Mouse (Mus musculus): Measurements from ENCODE around the gene Blnk.

Gene Blnk

DNA sequence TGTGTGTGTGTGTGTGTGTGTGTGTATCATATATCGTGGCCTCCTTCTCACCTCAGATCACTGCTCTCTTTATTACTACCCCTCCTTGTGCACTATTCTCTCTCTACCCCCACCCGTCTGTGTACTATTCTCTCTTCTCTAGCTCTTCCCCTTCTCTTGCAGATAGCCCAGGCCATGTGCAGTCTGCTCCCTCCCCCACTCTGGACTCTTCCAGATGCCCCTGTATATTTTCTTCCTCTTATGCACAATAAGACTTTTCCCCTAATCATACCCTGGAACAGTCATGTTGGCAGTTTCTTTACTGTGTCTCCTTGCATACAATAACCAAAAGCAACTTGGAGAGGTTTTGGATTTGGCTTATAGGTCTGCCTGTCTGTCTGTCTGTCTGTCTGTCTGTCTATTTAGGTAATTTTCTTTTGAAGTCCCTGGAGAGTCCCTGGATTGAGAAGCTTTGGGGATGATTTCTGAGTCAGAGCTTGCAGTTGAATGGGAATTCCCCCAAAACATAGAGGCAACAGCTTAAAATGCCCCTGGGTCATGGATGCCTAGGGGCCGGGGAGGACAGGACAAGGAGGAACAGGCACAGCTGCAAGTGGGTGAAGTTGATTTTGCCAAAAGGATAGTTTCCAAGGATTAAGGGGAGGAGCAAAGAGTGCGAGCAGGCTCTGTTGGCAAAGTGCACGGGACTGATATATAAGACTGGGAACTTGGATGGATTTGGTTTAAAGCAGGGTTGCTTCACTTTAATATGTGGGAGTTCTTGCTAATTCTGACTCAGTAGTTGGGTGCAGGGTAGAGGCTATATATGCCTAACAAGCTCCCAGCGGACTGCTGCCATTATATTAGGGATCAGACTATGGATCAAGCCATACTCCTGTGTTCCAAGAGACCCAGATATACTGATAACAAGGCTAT, 29.1 kb downstream of the Blnk start:
- no peak for DNase-seq (ENCODE audit: low spot score)

- DNase-seq (ENCODE audit: low spot score), result no peak
Measured at GRCm38 (mm10) chr19:40964367-40964891, 29.9 kb downstream of the Blnk start.

GRCm38 (mm10) chr19:40962988-40963387, 31.3 kb downstream of the Blnk start:
- DNase-seq (ENCODE audit: low spot score), result peak; percentile 75

GRCm38 (mm10) chr19:40958981-40959380, 35.4 kb downstream of the Blnk start:
- no peak for DNase-seq (ENCODE audit: low spot score)

- no peak for DNase-seq (ENCODE audit: low spot score)
Measured at GRCm38 (mm10) chr19:40946937-40947577, 47.3 kb downstream of the Blnk start.

DNA sequence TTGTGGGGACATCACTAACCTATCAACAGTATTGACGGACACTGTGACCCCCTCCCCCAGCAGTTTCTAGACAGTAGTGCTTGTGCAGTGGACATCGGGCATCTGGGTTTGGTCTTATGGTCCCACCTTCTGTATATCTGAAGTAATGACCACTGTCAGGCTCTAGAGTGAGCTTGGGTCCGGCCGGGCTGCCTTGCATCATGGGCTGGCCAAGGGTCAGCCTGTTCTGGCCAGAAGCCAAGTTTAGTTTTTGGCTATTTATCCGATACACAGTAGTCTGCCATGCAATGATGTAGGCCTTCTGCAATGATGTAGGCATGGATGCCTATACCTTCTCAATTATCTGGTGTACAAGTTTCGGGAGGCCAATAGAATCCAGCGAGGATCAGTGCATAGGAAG, 50.8 kb downstream of the Blnk start:
- no peak for DNase-seq (ENCODE audit: low spot score)

DNA sequence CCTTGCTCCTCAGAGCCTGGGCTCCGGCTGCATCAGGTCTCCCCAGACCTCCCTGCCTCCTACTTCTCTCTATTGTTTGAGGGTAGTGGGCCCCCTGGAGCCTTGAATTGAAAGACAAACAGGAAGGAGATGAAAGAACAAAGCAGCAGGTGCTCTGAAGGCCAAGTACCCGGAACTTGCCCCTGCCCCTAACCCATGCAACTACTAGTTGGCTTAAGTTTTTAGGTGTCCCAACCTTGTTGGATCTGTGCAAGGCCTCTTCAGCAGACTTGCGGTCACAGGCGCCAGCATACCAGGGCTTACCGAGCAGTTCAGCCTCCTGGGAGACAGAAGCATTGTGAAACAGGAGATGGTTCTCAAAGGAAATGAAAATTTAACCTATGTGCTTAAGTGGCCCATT, 58.3 kb downstream of the Blnk start:
- DNase-seq (ENCODE audit: low spot score), result no peak

DNA sequence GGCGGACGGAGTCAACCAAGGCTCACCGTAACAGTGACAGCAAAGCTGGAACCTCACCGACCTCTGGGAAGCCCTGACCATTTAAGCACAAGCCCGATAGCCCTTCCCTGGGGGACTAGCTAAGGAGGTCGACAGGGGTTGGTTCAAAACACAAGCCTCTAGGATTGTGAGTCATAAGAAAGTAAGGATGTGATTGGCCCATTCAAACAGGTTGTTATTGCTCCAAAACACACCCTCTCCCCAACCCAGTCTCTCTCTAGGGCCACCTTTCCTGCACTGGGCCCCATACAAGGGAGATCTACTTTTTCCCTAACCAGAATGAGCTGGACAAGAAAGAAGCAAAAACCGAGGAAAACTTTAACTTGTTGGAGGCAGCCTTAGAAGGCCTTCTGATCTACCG, 59.0 kb downstream of the Blnk start:
- no peak for DNase-seq (ENCODE audit: low spot score)

GRCm38 (mm10) chr19:40931581-40932369, 62.6 kb downstream of the Blnk start:
- peak; percentile 34 for DNase-seq (ENCODE audit: low spot score)

DNA sequence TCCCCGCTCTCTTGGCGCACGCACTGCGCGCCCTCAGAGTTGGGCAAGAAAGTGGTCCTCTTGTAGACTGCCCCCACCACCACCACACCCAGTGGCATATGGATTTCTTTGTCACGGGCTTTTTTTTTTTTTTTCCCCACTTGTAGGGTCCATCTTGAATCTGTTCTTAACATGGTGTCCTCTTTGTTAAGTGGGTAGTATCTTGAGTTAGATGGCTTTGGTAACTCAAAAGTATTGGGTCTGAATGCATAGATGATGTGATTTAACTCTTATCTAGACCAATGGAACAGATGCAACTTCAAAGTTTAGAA, 99.0 kb downstream of the Blnk start:
- no peak for DNase-seq (ENCODE audit: low spot score)

GRCm38 (mm10) chr19:40894519-40895392, 99.6 kb downstream of the Blnk start, which contains the start of gene Zfp518a:
Zfp518a (plus strand) TSS chr19:40894705.
- DNase-seq (ENCODE audit: low spot score), result peak; percentile 93

- no peak for DNase-seq (ENCODE audit: low spot score)
Measured at GRCm38 (mm10) chr19:40894071-40894506, 100.2 kb downstream of the Blnk start.

DNA sequence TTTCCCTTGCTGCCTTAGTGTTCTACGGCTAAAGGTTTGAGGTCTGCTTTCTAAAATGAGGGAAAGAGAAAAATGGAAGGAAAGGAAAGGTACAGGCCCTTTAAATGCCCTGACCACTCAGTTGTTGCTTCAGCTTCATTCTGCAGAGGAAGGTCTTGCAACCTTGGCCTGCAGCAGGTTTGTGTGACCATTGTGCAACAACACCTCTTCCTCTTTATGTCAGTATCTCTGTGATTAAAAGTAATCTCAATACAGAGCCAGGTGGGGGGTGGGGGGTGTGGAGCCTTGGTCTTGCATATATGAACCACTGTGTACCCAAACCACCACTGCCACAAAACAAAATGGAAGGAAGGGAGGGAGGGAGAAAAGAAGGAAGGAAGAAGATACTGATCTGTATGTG, 105.4 kb downstream of the Blnk start:
- no peak for DNase-seq (ENCODE audit: low spot score)

DNA sequence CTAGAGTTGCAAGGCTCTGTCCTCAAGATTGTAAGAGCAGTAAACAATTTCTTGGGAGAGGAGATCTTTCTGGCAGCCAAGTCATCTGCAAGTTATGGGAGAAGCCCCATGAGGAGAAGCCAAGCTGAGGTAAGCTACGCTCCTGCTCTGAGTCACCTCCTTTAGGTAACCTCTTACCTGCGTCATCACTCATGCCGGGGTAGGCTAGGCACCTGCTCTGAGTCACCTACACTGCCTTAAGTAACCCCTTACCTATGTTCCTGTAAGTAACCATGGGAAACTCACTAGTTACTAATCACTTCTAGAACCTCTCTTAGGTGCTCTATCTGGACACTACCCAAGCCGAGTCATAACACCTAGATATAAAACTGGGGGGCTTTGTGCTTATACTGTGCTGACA, 112.6 kb downstream of the Blnk start:
- no peak for DNase-seq (ENCODE audit: low spot score)
